Comparison of ENCODE assay signal across 8 mouse cellular contexts in genomic region chr8:22184884-22185283, GRCm38 (mm10). TPM values are rescaled to one million over a fixed set of nuclear protein-coding genes. Genes with fewer than 3 reads are reported as not detected.
DNase-seq lines count a peak whose midpoint lies in the region; ATAC-seq and TF ChIP-seq lines count a peak whose summit lies in the region.

No protein-coding gene starts in this region.

- no peak for TF ChIP-seq CTCF in kidney, adult 2 months (conservative IDR thresholded peaks at IDR 0.05; ENCODE audit: insufficient read depth, insufficient read length, low read depth, low read length)

- peak; percentile 71 for ATAC-seq in kidney, embryonic 16.5 days (ENCODE audit: low FRiP score, low TSS enrichment)
- peak; percentile 50 for ATAC-seq in forebrain, embryonic 13.5 days
- ATAC-seq in liver, embryonic 12.5 days, result peak; percentile 78

- TF ChIP-seq POLR2A in kidney, adult 2 months (IDR thresholded peaks at IDR 0.05; ENCODE audit: low read depth, low read length), result no peak

- no peak overlapping the region; the same call in 1 of the 2 replicates for H3K27ac ChIP-seq in kidney, embryonic 16.5 days (ENCODE audit: low read length)
- H3K27ac ChIP-seq in kidney, adult 2 months (ENCODE audit: insufficient read depth, low read depth, low read length), result no peak overlapping the region
- no peak overlapping the region for H3K27ac ChIP-seq in forebrain, embryonic 13.5 days
- H3K27ac ChIP-seq in liver, embryonic 12.5 days, result peak overlapping the region; percentile 94

- no peaks in the 10 kb centered on the region for H3K27me3 ChIP-seq in kidney, embryonic 16.5 days (ENCODE audit: insufficient read depth, low read length)
- H3K27me3 ChIP-seq in kidney, adult 2 months (replicated peaks; ENCODE audit: control insufficient read depth, insufficient read depth, low read length), result no peaks in the 10 kb centered on the region
- no peaks in the 10 kb centered on the region for H3K27me3 ChIP-seq in forebrain, embryonic 13.5 days
- peaks cover 6% of the 10 kb centered on the region for H3K27me3 ChIP-seq in liver, embryonic 12.5 days (replicated peaks)

- no peaks in the 10 kb centered on the region for H3K9me3 ChIP-seq in kidney, embryonic 16.5 days (ENCODE audit: low read length)
- no peaks in the 10 kb centered on the region for H3K9me3 ChIP-seq in forebrain, embryonic 13.5 days (replicated peaks)
- H3K9me3 ChIP-seq in liver, embryonic 12.5 days (replicated peaks), result no peaks in the 10 kb centered on the region

- 0% methylated on average over 3 of the region's 3 CpGs for WGBS in kidney, embryonic 16.5 days
- WGBS in kidney, adult 2 months, result 7% methylated on average over 3 of the region's 3 CpGs
- WGBS in forebrain, embryonic 13.5 days, result 0% methylated on average over 3 of the region's 3 CpGs
- 2% methylated on average over 3 of the region's 3 CpGs for WGBS in liver, embryonic 12.5 days (ENCODE audit: insufficient replicate concordance)

- H3K36me3 ChIP-seq in kidney, embryonic 16.5 days (ENCODE audit: insufficient read depth, low read length), result no peaks in the 10 kb centered on the region
- no peaks in the 10 kb centered on the region for H3K36me3 ChIP-seq in kidney, adult 2 months (ENCODE audit: control insufficient read depth, insufficient read depth, low read length)
- H3K36me3 ChIP-seq in forebrain, embryonic 13.5 days (ENCODE audit: poor library complexity, severe bottlenecking), result no peaks in the 10 kb centered on the region
- no peaks in the 10 kb centered on the region for H3K36me3 ChIP-seq in liver, embryonic 12.5 days

- no peak for DNase-seq in kidney, adult 2 months
- DNase-seq in Muller cell, postnatal 12 days (ENCODE audit: inconsistent ontology term), result peak; percentile 83
- peak; percentile 48 to 70 for DNase-seq in spleen, postnatal 10 days (ENCODE audit: low spot score in 2 of 2)
- DNase-seq in ovary, postnatal 10 days (ENCODE audit: low spot score), result no peak
- no peak for DNase-seq in adipocyte (ENCODE audit: low spot score)

- peak overlapping the region; percentile 84 for H3K9ac ChIP-seq in kidney, embryonic 16.5 days (replicated peaks; ENCODE audit: low read length)
- peak overlapping the region; percentile 77 for H3K9ac ChIP-seq in forebrain, embryonic 13.5 days
- peak overlapping the region; percentile 86 for H3K9ac ChIP-seq in liver, embryonic 12.5 days

- H3K4me2 ChIP-seq in kidney, embryonic 16.5 days (replicated peaks; ENCODE audit: low read depth, low read length), result peak overlapping the region; percentile 60
- H3K4me2 ChIP-seq in forebrain, embryonic 13.5 days, result peak overlapping the region; percentile 68
- H3K4me2 ChIP-seq in liver, embryonic 12.5 days, result peak overlapping the region; percentile 85

- H3K4me1 ChIP-seq in kidney, embryonic 16.5 days (ENCODE audit: insufficient read depth, low read length), result peaks cover 12% of the 10 kb centered on the region
- no peaks in the 10 kb centered on the region for H3K4me1 ChIP-seq in kidney, adult 2 months (ENCODE audit: control insufficient read depth, insufficient read depth, low read length)
- peaks cover 12% of the 10 kb centered on the region for H3K4me1 ChIP-seq in forebrain, embryonic 13.5 days
- peaks cover 23% of the 10 kb centered on the region for H3K4me1 ChIP-seq in liver, embryonic 12.5 days

- H3K4me3 ChIP-seq in kidney, embryonic 16.5 days (ENCODE audit: low read length), result peak overlapping the region; percentile 89
- no peak overlapping the region for H3K4me3 ChIP-seq in kidney, adult 2 months (ENCODE audit: insufficient read depth, low read depth, low read length)
- peak overlapping the region; percentile 75 for H3K4me3 ChIP-seq in forebrain, embryonic 13.5 days
- H3K4me3 ChIP-seq in liver, embryonic 12.5 days, result peak overlapping the region; percentile 84

RNA-seq across cellular contexts. Expression of gene Ckap2, which starts 0.7 kb away (rescaled TPM):
- polyA plus RNA-seq in kidney, embryonic 16.5 days (2015; fragmentation: Nextera tagmentation; extraction: Ambion mirVana), result 38.5 and 40.6 TPM in 2 replicates
- polyA plus RNA-seq in kidney, adult 2 months (2012; rRNA removed), result 0.38 and 0.64 TPM in 2 replicates
- polyA plus RNA-seq in forebrain, embryonic 13.5 days (2015; fragmentation: Nextera tagmentation; extraction: Ambion mirVana), result 49.3 and 51.4 TPM in 2 replicates
- polyA plus RNA-seq in liver, embryonic 12.5 days (2016; fragmentation: Nextera tagmentation; extraction: Ambion mirVana), result 27.3 and 28.4 TPM in 2 replicates

RNA-seq across cellular contexts. Expression of gene Vps36, which starts 7.7 kb away (rescaled TPM):
- 35.8 and 39.5 TPM in 2 replicates for polyA plus RNA-seq in kidney, embryonic 16.5 days (2015; fragmentation: Nextera tagmentation; extraction: Ambion mirVana)
- 12.0 and 15.0 TPM in 2 replicates for polyA plus RNA-seq in kidney, adult 2 months (2012; rRNA removed)
- polyA plus RNA-seq in forebrain, embryonic 13.5 days (2015; fragmentation: Nextera tagmentation; extraction: Ambion mirVana), result 43.2 and 44.3 TPM in 2 replicates
- polyA plus RNA-seq in liver, embryonic 12.5 days (2016; fragmentation: Nextera tagmentation; extraction: Ambion mirVana), result 13.4 and 13.9 TPM in 2 replicates

RNA-seq across cellular contexts. Expression of gene Nek3, which starts 18.6 kb away (rescaled TPM):
- polyA plus RNA-seq in kidney, embryonic 16.5 days (2015; fragmentation: Nextera tagmentation; extraction: Ambion mirVana), result 5.9 and 7.2 TPM in 2 replicates
- polyA plus RNA-seq in kidney, adult 2 months (2012; rRNA removed), result 1.6 and 1.7 TPM in 2 replicates
- 7.0 and 7.2 TPM in 2 replicates for polyA plus RNA-seq in forebrain, embryonic 13.5 days (2015; fragmentation: Nextera tagmentation; extraction: Ambion mirVana)
- 1.9 and 2.3 TPM in 2 replicates for polyA plus RNA-seq in liver, embryonic 12.5 days (2016; fragmentation: Nextera tagmentation; extraction: Ambion mirVana)

RNA-seq across cellular contexts. Expression of gene Thsd1, which starts 42.2 kb away (rescaled TPM):
- polyA plus RNA-seq in kidney, embryonic 16.5 days (2015; fragmentation: Nextera tagmentation; extraction: Ambion mirVana), result 18.1 and 18.7 TPM in 2 replicates
- polyA plus RNA-seq in kidney, adult 2 months (2012; rRNA removed), result 2.7 and 3.1 TPM in 2 replicates
- polyA plus RNA-seq in forebrain, embryonic 13.5 days (2015; fragmentation: Nextera tagmentation; extraction: Ambion mirVana), result 5.9 and 6.6 TPM in 2 replicates
- 4.2 and 4.5 TPM in 2 replicates for polyA plus RNA-seq in liver, embryonic 12.5 days (2016; fragmentation: Nextera tagmentation; extraction: Ambion mirVana)

Comparison
In these comparisons a context has a peak if more than half of its experiments do, and no peak if none do; other contexts are left out.
1. RNA of gene Ckap2, which starts 0.7 kb away (polyA plus RNA-seq): 49.3 to 51.4 TPM in forebrain, embryonic 13.5 days, 38.5 to 40.6 TPM in kidney, embryonic 16.5 days and 27.3 to 28.4 TPM in liver, embryonic 12.5 days; 0.38 to 0.64 TPM in kidney, adult 2 months; every median in the first group is over 10 times any median in the second.
2. DNase-seq: peak in Muller cell, postnatal 12 days (single experiment) and spleen, postnatal 10 days (2 of 2); none in kidney, adult 2 months (single experiment), ovary, postnatal 10 days (single experiment) and adipocyte (single experiment).
3. Peak in every context shown above with its lines, with median percentiles within 50 percentile points of each other: ATAC-seq, H3K4me2 ChIP-seq and H3K9ac ChIP-seq.